Mouse (Mus musculus) megakaryocyte progenitor cell, adult 5-6 weeks (primary cell): Measurements from ENCODE around the gene Elp6. TPM values are rescaled to one million over a fixed set of nuclear protein-coding genes. Genes with fewer than 3 reads are reported as not detected.
A peak's percentile ranks its signal among the peaks of the same experiment; 100 is the strongest.

Experiments
- ATAC-seq: replicated peaks from 2 replicates; pipeline ENCODE4 v1.8.0; 2016; ENCODE audit warnings: mild to moderate bottlenecking, moderate TSS enrichment, inconsistent platforms; ENCODE audit not compliant: poor library complexity
- total RNA-seq, 2 experiments: library from RNA; stranded (forward) in 1 of 2; stranded (reverse) in 1 of 2; fragments of 157-497, 149-512 nt in 1 of 2; fragments of 200-1000 nt in 1 of 2; gene quantifications; 2 replicates each; pipeline versions ENCODE4 v1.2.3 to v1.2.4; 2015 to 2017

Elp6 gene
- total RNA-seq, 2 experiments from 2014 or later: 9.3 to 12.1 TPM

- ATAC-seq: no peak
Observed at GRCm38 (mm10) chr9:110351350-110351749, 46.4 kb downstream of the Elp6 start.

GRCm38 (mm10) chr9:110351932-110352632 lies 47.1 kb downstream of the Elp6 start:
- ATAC-seq: peak; percentile 77

- ATAC-seq: 0 out of 2 replicates have a peak, but pooled peaks have one; percentile 20
Observed at GRCm38 (mm10) chr9:110358341-110358740, 53.4 kb downstream of the Elp6 start.

GRCm38 (mm10) chr9:110361299-110361698 lies 56.3 kb downstream of the Elp6 start:
- no peak for ATAC-seq

GRCm38 (mm10) chr9:110362337-110362736 lies 57.4 kb downstream of the Elp6 start:
- ATAC-seq: no peak

GRCm38 (mm10) chr9:110366746-110367145 lies 61.8 kb downstream of the Elp6 start:
- ATAC-seq: peak; percentile 64

- no peak for ATAC-seq
Observed at GRCm38 (mm10) chr9:110369860-110370259, 64.9 kb downstream of the Elp6 start.

Other genes starting within 250 kb of the Elp6 start
- 113 and 117 TPM in 2 replicates for gene Smarcc1, start 187.5 kb upstream of the Elp6 start, total RNA-seq (2015)
- gene Smarcc1, start 187.5 kb upstream of the Elp6 start, total RNA-seq (2017): 62.3 and 78.3 TPM in 2 replicates
- gene Dhx30, start 187.3 kb upstream of the Elp6 start, total RNA-seq (2015): 56.3 and 69.5 TPM in 2 replicates
- gene Dhx30, start 187.3 kb upstream of the Elp6 start, total RNA-seq (2017): 45.0 and 69.6 TPM in 2 replicates
- 0.05 and 0.07 TPM in 2 replicates for gene Cspg5, start 61.4 kb upstream of the Elp6 start, total RNA-seq (2015)
- gene Cspg5, start 61.4 kb upstream of the Elp6 start, total RNA-seq (2017): 0.03 and 0.75 TPM in 2 replicates
- gene Scap, start 28.1 kb downstream of the Elp6 start, total RNA-seq (2015): 26.1 and 33.6 TPM in 2 replicates
- 22.1 and 29.4 TPM in 2 replicates for gene Scap, start 28.1 kb downstream of the Elp6 start, total RNA-seq (2017)
- gene Ptpn23, start 103.0 kb downstream of the Elp6 start, total RNA-seq (2015): 8.6 and 13.0 TPM in 2 replicates
- 1.5 and 4.0 TPM in 2 replicates for gene Ptpn23, start 103.0 kb downstream of the Elp6 start, total RNA-seq (2017)
- 1,024 and 1,594 TPM in 2 replicates for gene Ngp, start 114.6 kb downstream of the Elp6 start, total RNA-seq (2015)
- gene Ngp, start 114.6 kb downstream of the Elp6 start, total RNA-seq (2017): 354 and 557 TPM in 2 replicates
- 11.1 and 11.5 TPM in 2 replicates for gene Klhl18, start 171.5 kb downstream of the Elp6 start, total RNA-seq (2015)
- gene Klhl18, start 171.5 kb downstream of the Elp6 start, total RNA-seq (2017): 8.4 and 11.4 TPM in 2 replicates
- gene Kif9, start 171.8 kb downstream of the Elp6 start, total RNA-seq (2015): 0.77 and 1.4 TPM in 2 replicates
- 0.87 and 1.7 TPM in 2 replicates for gene Kif9, start 171.8 kb downstream of the Elp6 start, total RNA-seq (2017)
- 139 and 161 TPM in 2 replicates for gene Setd2, start 227.4 kb downstream of the Elp6 start, total RNA-seq (2015)
- 113 and 160 TPM in 2 replicates for gene Setd2, start 227.4 kb downstream of the Elp6 start, total RNA-seq (2017)